Mouse (Mus musculus) brain, embryonic 14.5 days (tissue): Measurements from ENCODE around the gene Ccr9.

Experiments
- CTCF ChIP-seq: fragments of 200-500 bp; IDR thresholded peaks from 2 replicates; pipeline ENCODE4 v1.5.1; 2012; ENCODE audit warnings: inconsistent platforms, mild to moderate bottlenecking, moderate library complexity, borderline replicate concordance; ENCODE audit not compliant: insufficient read depth, insufficient read length; ENCODE audit errors: extremely low read depth
- POLR2A ChIP-seq: fragments of 200-500 bp; IDR thresholded peaks from 2 replicates; pipeline ENCODE4 v1.6.1; 2012; ENCODE audit warnings: mild to moderate bottlenecking, inconsistent platforms, borderline replicate concordance; ENCODE audit not compliant: poor library complexity, insufficient read depth, insufficient read length, severe bottlenecking; ENCODE audit errors: extremely low read depth

GRCm38 (mm10) chr9:123796174-123796573, 117.9 kb downstream of the Ccr9 start:
- TF ChIP-seq CTCF (peak; percentile 61; the same call in 1 of the 2 replicates), POLR2A (no peak)
